ENCODE assay signal across 22 mouse cellular contexts in the genomic region with DNA sequence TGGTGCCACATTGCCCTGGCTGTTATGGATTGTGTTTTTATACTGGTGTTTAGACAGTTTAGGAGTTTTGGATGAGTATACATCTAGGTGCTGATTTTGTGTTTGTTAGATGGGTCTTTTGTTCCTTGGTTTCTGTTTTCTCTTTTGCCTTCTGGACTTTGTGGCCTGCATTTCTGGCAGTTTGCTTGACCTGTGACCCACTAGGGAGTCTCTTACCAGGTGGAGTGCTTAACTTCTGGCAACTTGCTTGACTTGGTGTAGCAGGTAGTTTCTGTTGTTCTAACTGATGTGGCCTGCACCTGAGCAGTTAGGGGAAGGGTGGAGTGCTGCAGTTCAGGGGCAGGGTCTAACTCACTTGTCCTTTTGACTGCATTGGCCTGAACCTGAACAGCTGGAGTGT. TPM values are rescaled to one million over a fixed set of nuclear protein-coding genes. Genes with fewer than 3 reads are reported as not detected.
"Had no signal": no experiment of that assay in that cellular context is flagged by ENCODE, and none has a peak within 500 bp of the region (broad histone marks: within the 10 kb centered on the region; RNA-seq: fewer than 3 reads in every experiment).

No protein-coding gene starts in this region.

- H3K36me3 ChIP-seq: intestine, embryonic 15.5 days; limb, embryonic 13.5 days; liver, embryonic 15.5 days; lung, embryonic 15.5 days; midbrain, embryonic 12.5 days; midbrain, embryonic 15.5 days; neural tube, embryonic 12.5 days; neural tube, embryonic 15.5 days had no signal

- H3K4me2 ChIP-seq: intestine, embryonic 15.5 days; limb, embryonic 13.5 days; liver, embryonic 11.5 days; liver, embryonic 15.5 days; lung, embryonic 15.5 days; midbrain, embryonic 12.5 days; midbrain, embryonic 15.5 days; neural tube, embryonic 12.5 days; neural tube, embryonic 15.5 days had no signal

- H3K27me3 ChIP-seq: intestine, embryonic 15.5 days; limb, embryonic 13.5 days; liver, embryonic 15.5 days; lung, embryonic 15.5 days; megakaryocyte, embryonic 14.5 days; midbrain, embryonic 12.5 days; midbrain, embryonic 15.5 days; neural tube, embryonic 12.5 days; neural tube, embryonic 15.5 days had no signal

- H3K4me3 ChIP-seq: intestine, embryonic 15.5 days; limb, embryonic 13.5 days; liver, embryonic 15.5 days; lung, embryonic 15.5 days; megakaryocyte, embryonic 14.5 days; midbrain, embryonic 12.5 days; midbrain, embryonic 15.5 days; neural tube, embryonic 12.5 days; neural tube, embryonic 15.5 days had no signal

- H3K9ac ChIP-seq: intestine, embryonic 15.5 days; limb, embryonic 13.5 days; liver, embryonic 15.5 days; lung, embryonic 15.5 days; midbrain, embryonic 12.5 days; midbrain, embryonic 15.5 days; neural tube, embryonic 12.5 days; neural tube, embryonic 15.5 days had no signal

- H3K9me3 ChIP-seq: intestine, embryonic 15.5 days; limb, embryonic 13.5 days; liver, embryonic 15.5 days; lung, embryonic 15.5 days; midbrain, embryonic 12.5 days; midbrain, embryonic 15.5 days; neural tube, embryonic 12.5 days; neural tube, embryonic 15.5 days had no signal

- DNase-seq: left cerebral cortex, postnatal 4 days; lung, adult 18-20 months; lung, postnatal 10 days; lung, postnatal 36 days; retina, postnatal 1 day; right cerebral cortex, postnatal 25 days; spleen, adult 18-20 months; thymus, adult 18-20 months; thymus, postnatal 36 days had no signal

- H3K27ac ChIP-seq: intestine, embryonic 15.5 days; kidney, postnatal 0 days; limb, embryonic 13.5 days; liver, embryonic 15.5 days; lung, embryonic 15.5 days; midbrain, embryonic 12.5 days; midbrain, embryonic 15.5 days; neural tube, embryonic 12.5 days; neural tube, embryonic 15.5 days had no signal

- ATAC-seq: hindbrain, embryonic 16.5 days; intestine, embryonic 15.5 days; midbrain, embryonic 15.5 days had no signal

- H3K4me1 ChIP-seq: intestine, embryonic 15.5 days; limb, embryonic 13.5 days; liver, embryonic 15.5 days; lung, embryonic 15.5 days; megakaryocyte, embryonic 14.5 days; midbrain, embryonic 12.5 days; midbrain, embryonic 15.5 days; neural tube, embryonic 12.5 days; neural tube, embryonic 15.5 days had no signal

RNA-seq across cellular contexts. Expression of a gene that starts 14.3 kb away (rescaled TPM):
- polyA plus RNA-seq: liver, embryonic 15.5 days; urinary bladder, adult 2 months had no signal
